Mouse (Mus musculus) midbrain, embryonic 15.5 days (tissue): Measurements from ENCODE around the gene Erbb2. TPM values are rescaled to one million over a fixed set of nuclear protein-coding genes. Genes with fewer than 3 reads are reported as not detected.
A peak's percentile ranks its signal among the peaks of the same experiment; 100 is the strongest.

Experiments used
- ATAC-seq: fragments of 200-750 bp; cut with Nextera tagmentation; replicated peaks from 2 replicates; pipeline ENCODE4 v1.8.0; 2017; ENCODE audit warnings: moderate TSS enrichment
- H3K27ac ChIP-seq: fragments of 300-500 bp; sonication (generic); 2 replicates; pipeline ENCODE4 v1.5.1; 2015; ENCODE audit warnings: mild to moderate bottlenecking, inconsistent platforms
- H3K27me3 ChIP-seq: fragments of 300-500 bp; sonication (generic); replicated peaks from 2 replicates; pipeline ENCODE4 v1.6.1; 2015; ENCODE audit warnings: inconsistent platforms
- H3K36me3 ChIP-seq: fragments of 300-500 bp; sonication (generic); replicated peaks from 2 replicates; pipeline ENCODE4 v1.6.1; 2015; ENCODE audit warnings: inconsistent platforms
- H3K4me1 ChIP-seq: fragments of 300-500 bp; sonication (generic); 2 replicates; pipeline ENCODE4 v1.6.1; 2015; ENCODE audit warnings: inconsistent platforms
- H3K4me2 ChIP-seq: fragments of 300-500 bp; sonication (generic); 2 replicates; pipeline ENCODE4 v1.6.1; 2015; ENCODE audit warnings: inconsistent platforms, mild to moderate bottlenecking, moderate library complexity
- H3K4me3 ChIP-seq: fragments of 300-500 bp; sonication (generic); 2 replicates; pipeline ENCODE4 v1.5.1; 2015; ENCODE audit warnings: mild to moderate bottlenecking, inconsistent platforms
- H3K9ac ChIP-seq: fragments of 300-500 bp; sonication (generic); 2 replicates; pipeline ENCODE4 v1.6.1; 2015; ENCODE audit warnings: mild to moderate bottlenecking, inconsistent platforms
- H3K9me3 ChIP-seq: fragments of 300-500 bp; sonication (generic); 2 replicates; pipeline ENCODE4 v1.6.1; 2016; ENCODE audit warnings: inconsistent platforms
- WGBS: fragments of 180-500 bp; shearing (Covaris S2); methylation state at CpG from one replicate; pipeline ENCODE4 v1.1.7; 2015; ENCODE audit warnings: mixed read lengths; 5-methylcytosine and 5-hydroxymethylcytosine counted together
- polyA plus RNA-seq: library from polyadenylated mRNA; unstranded; fragments of >200 nt; fragmentation: Nextera tagmentation; extraction: Ambion mirVana; gene quantifications from 2 replicates; pipeline ENCODE4 v1.2.1, GENCODE M21; 2015

Gene Erbb2
- polyA plus RNA-seq, 1 experiment from 2014 or later, result 6.8 TPM

DNA sequence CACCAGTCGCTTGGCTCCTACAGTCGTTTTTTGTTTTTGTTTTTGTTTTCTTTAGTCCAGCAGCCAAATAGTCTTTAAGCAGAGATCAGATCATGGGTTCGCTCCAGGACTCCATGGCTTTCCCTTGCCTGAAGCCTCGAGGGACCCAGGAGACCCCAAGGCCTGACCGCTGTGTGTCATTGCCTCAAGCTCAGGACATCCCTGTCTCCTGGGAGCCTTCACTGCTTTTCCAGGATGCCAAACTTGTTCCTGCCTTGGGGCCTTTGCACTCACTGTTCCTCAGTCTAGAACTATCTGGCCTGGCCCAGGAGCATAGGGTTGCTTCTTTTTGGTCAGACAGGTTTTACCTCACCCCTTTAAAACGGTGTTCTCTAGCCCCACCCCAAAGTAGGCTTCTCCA is 5.6 kb upstream of the Erbb2 start:
- ATAC-seq, result no peak
- H3K27ac ChIP-seq, result no peak overlapping the region
- peaks cover 5% of the 10 kb centered on the region; the same call in 1 of the 2 replicates for H3K4me1 ChIP-seq
- H3K4me3 ChIP-seq, result no peak overlapping the region
- H3K9ac ChIP-seq, result no peak overlapping the region
- WGBS, result 78% methylated on average over 6 of the region's 6 CpGs
- H3K4me2 ChIP-seq, result no peak overlapping the region
- H3K27me3 ChIP-seq, result peaks cover 14% of the 10 kb centered on the region
- no peaks in the 10 kb centered on the region for H3K9me3 ChIP-seq
- no peaks in the 10 kb centered on the region for H3K36me3 ChIP-seq

DNA sequence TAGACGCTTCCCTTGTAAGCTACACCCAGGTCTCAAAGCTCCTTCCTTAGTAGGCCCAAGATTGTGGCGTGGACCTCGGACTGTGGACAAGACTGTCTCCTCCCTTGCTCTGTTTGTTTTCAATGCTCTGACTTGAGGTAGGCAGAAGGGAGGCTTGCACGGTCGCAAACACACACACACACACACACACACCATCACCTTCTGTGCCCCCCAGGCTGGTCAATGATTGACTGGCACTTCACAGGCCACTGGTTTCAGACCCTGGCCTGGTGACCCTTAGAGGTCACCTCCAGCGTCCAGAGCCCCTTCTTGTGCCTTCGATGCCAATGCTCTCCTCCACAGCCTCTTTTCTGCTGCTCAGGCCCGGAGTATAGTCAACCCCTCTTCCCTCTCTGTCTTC is 3.4 kb upstream of the Erbb2 start:
- Histone ChIP-seq H3K4me2 (no peak overlapping the region), H3K4me3 (no peak overlapping the region), H3K9me3 (no peaks in the 10 kb centered on the region), H3K9ac (no peak overlapping the region), H3K27me3 (peaks cover 26% of the 10 kb centered on the region), H3K27ac (no peak overlapping the region), H3K4me1 (peaks cover 20% of the 10 kb centered on the region), H3K36me3 (no peaks in the 10 kb centered on the region)
- no peak for ATAC-seq
- WGBS, result 55% methylated on average over 8 of the region's 8 CpGs

DNA sequence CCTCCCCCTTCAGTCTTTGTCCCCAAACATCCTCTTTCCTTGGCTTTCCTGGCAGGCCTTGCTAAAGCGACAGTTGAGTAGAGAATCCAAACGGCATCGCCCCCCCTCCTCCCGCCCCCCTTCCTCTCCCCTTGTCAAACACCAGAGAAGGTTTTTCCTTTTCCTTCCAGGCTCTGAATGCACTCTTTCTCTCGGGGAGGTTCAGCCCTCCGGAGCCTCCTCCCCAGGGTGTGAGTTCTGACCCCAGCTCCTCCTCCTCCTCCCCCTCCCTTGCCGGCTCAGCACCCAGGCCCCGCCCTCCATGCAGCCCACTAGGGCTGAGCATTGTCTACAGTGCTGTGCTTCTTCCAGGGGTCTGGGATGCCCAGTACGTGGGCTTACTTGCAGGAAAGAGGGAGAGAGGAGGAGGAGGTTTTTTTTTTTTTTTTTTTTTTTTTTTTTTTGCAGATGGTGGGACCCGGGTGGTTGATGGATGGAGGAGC is 2.9 kb upstream of the Erbb2 start:
- H3K9ac ChIP-seq, result no peak overlapping the region
- ATAC-seq, result no peak
- H3K4me3 ChIP-seq, result no peak overlapping the region
- H3K36me3 ChIP-seq, result no peaks in the 10 kb centered on the region
- H3K27ac ChIP-seq, result no peak overlapping the region
- peaks cover 25% of the 10 kb centered on the region for H3K27me3 ChIP-seq
- WGBS, result 1% methylated on average over 9 of the region's 10 CpGs
- H3K4me1 ChIP-seq, result peaks cover 22% of the 10 kb centered on the region
- no peak overlapping the region; the same call in 1 of the 2 replicates for H3K4me2 ChIP-seq
- no peaks in the 10 kb centered on the region for H3K9me3 ChIP-seq

DNA sequence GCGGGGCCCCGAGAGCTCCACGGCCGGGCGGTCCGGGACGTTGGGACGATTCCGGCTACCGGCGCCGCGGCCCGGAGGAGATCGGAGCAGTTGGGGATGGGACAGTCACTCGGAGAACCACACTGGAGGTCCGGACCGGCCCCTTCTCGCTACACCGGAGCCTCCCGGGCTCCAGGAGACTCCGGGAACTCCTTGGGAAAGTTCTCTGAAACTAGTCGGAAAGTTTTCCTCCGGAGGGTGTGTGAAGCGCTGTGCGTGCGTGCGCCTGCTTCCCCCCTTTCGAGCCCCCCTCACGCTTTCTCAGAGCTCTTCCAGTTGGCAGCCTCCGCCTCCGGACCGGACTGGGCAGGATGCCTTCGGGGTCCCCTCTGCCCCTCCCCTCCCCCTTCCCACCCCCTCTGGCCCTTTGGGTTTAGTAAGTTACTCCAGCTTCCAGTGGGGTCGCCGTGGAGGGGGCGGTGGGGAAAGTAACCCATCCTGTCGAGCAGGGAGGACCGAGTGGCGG is 579 bp downstream of the Erbb2 start:
- Histone ChIP-seq H3K4me2 (peak overlapping the region; percentile 99), H3K9ac (peak overlapping the region; percentile 58), H3K4me3 (peak overlapping the region; percentile 59), H3K27me3 (peaks cover 25% of the 10 kb centered on the region), H3K27ac (peak overlapping the region; percentile 74), H3K4me1 (peaks cover 22% of the 10 kb centered on the region), H3K36me3 (no peaks in the 10 kb centered on the region), H3K9me3 (no peaks in the 10 kb centered on the region)
- ATAC-seq, result 0 out of 2 replicates have a peak, but pooled peaks have one; percentile 42
- WGBS, result under 1% methylated on average over 40 of the region's 40 CpGs

DNA sequence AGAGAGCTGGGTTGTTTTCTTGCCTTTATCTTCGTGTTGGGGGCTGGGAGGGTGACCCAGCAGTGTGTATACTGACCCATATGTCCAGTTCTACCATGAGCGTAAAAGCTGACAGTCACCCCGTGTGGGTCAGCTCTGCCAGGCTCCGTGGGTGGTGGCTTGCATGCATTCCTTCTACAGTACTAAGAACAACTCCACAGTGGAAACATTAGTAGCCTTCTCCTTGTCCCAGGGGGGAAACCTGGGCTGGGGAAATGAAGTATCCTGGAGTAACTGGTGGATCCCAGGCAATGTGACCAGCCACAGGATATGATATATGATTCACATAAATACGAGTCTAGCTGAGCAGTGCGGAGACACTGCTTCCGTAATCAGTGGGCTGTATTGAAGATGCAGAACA is 1.5 kb downstream of the Erbb2 start:
- ATAC-seq, result no peak
- peaks cover 25% of the 10 kb centered on the region for H3K27me3 ChIP-seq
- 26% methylated on average over 7 of the region's 7 CpGs for WGBS
- peak overlapping the region; percentile 59; the same call in 1 of the 2 replicates for H3K4me3 ChIP-seq
- no peaks in the 10 kb centered on the region for H3K36me3 ChIP-seq
- no peaks in the 10 kb centered on the region for H3K9me3 ChIP-seq
- no peak overlapping the region for H3K9ac ChIP-seq
- peaks cover 22% of the 10 kb centered on the region for H3K4me1 ChIP-seq
- peak overlapping the region; percentile 99 for H3K4me2 ChIP-seq
- no peak overlapping the region for H3K27ac ChIP-seq

DNA sequence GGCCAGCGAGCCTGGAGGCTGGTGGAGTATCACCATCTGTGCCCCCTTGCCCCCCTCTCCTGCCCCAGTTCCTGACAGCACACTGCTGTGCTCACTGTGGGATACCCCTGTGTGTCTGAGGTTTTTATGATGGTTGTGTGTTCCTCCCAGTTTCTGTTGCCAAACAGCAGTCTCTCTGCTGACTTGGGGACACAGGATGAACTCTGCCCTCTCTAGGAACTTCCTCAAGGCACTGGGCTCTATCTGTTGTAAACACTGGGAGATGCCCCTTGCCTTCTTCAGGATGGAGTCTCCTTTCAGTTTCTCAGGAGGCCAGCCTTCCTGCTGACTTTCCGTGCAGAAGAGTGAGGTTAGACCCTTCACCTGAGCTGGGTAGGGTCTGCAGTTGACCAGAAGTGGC is 1.9 kb downstream of the Erbb2 start:
- 38% methylated on average over 2 of the region's 2 CpGs for WGBS

DNA sequence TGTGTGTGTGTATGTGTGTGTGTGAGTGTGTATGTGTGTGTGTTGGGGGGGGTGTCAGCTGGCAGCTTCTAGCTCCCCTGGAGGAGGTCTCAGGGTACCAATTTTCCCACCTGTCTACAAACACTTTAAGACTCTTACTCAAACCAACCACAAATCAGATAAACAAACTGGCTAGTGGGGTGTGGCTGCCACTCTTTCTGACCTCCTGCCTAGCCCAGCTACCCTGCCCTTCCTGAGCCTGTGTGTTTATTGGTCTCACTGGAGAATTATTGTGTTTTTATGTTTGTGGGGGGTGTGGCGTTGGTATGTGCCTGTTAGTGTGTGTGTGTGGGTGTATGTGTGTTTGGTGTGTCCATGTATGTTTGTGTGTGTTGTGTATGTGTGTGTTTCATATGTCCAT is 4.8 kb downstream of the Erbb2 start:
- Histone ChIP-seq H3K4me1 (peaks cover 15% of the 10 kb centered on the region), H3K9ac (no peak overlapping the region), H3K9me3 (no peaks in the 10 kb centered on the region), H3K4me3 (no peak overlapping the region), H3K27ac (no peak overlapping the region), H3K27me3 (peaks cover 11% of the 10 kb centered on the region), H3K4me2 (no peak overlapping the region), H3K36me3 (no peaks in the 10 kb centered on the region)
- ATAC-seq, result no peak
- WGBS, result 81% methylated on average over 1 of the region's 1 CpGs

More for the DNA sequence above, 1.9 kb downstream of the Erbb2 start:
- Histone ChIP-seq H3K4me3 (0 out of 2 replicates have a peak overlapping the region, but pooled peaks have one; percentile 59), H3K9ac (no peak overlapping the region), H3K36me3 (no peaks in the 10 kb centered on the region), H3K27me3 (peaks cover 25% of the 10 kb centered on the region), H3K4me1 (peaks cover 20% of the 10 kb centered on the region), H3K27ac (no peak overlapping the region), H3K4me2 (peak overlapping the region; percentile 99; the same call in 1 of the 2 replicates), H3K9me3 (no peaks in the 10 kb centered on the region)
- no peak for ATAC-seq

DNA sequence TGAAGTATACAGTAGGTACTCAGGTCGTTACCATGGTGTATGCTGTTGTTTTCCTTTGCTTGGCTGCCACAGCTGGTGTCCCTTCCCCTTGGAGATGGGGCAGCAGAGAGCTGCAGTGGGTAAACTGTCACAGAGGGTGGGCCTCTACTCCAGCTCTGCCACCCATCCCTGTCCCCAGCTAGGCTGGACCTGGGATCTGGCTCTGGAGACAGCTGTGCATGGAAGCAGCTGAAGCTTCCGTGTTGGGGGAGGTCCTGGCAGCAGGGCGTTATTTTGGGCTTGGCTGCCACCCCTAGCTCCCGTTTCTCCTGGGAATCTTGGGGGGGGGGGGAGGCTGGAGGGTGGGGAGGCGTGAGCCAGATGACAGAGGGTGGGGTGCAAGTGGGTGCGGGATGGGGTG is 6.0 kb downstream of the Erbb2 start:
- ATAC-seq, result no peak
- peaks cover 3% of the 10 kb centered on the region; the same call in 1 of the 2 replicates for H3K27me3 ChIP-seq
- H3K27ac ChIP-seq, result no peak overlapping the region
- no peak overlapping the region for H3K4me2 ChIP-seq
- peaks cover 5% of the 10 kb centered on the region; the same call in 1 of the 2 replicates for H3K4me1 ChIP-seq
- no peak overlapping the region for H3K9ac ChIP-seq
- no peaks in the 10 kb centered on the region for H3K9me3 ChIP-seq
- no peak overlapping the region for H3K4me3 ChIP-seq
- H3K36me3 ChIP-seq, result no peaks in the 10 kb centered on the region
- 75% methylated on average over 5 of the region's 6 CpGs for WGBS

DNA sequence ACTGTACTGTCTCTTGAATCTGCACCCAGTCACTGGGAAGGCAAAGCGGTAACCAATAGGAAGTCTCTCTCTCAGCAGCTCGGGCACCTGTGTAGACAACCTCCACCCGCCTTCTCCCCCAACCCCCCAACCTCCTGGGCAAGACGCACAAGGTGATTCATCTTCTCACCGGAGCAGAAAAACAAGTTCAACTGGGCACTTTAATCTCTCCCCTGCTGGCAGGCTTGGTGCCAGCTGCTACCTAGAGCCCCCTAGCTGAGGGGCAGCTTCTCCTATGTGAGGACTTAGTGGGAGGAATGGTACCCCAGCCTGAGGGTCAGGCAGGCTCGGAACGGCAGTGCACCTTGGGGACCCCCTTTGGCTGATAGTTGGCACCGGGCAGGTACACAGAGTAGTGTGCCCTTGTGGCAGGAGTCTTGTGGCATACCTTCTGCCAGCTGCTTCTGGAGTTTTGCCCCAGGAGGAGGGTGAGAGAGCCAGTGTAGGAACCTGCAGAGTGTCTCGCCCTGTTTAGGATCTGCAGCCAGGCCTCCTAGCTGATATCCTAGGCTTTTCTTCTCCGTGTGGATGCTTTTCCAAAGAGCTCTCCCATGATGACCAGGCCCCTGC is 6.8 kb downstream of the Erbb2 start:
- Histone ChIP-seq H3K36me3 (no peaks in the 10 kb centered on the region), H3K9ac (no peak overlapping the region), H3K4me2 (no peak overlapping the region), H3K27me3 (no peaks in the 10 kb centered on the region; the same call in 1 of the 2 replicates), H3K4me1 (peaks cover under 1% of the 10 kb centered on the region; the same call in 1 of the 2 replicates), H3K9me3 (no peaks in the 10 kb centered on the region), H3K4me3 (no peak overlapping the region), H3K27ac (no peak overlapping the region)
- 80% methylated on average over 10 of the region's 10 CpGs for WGBS
- no peak for ATAC-seq

DNA sequence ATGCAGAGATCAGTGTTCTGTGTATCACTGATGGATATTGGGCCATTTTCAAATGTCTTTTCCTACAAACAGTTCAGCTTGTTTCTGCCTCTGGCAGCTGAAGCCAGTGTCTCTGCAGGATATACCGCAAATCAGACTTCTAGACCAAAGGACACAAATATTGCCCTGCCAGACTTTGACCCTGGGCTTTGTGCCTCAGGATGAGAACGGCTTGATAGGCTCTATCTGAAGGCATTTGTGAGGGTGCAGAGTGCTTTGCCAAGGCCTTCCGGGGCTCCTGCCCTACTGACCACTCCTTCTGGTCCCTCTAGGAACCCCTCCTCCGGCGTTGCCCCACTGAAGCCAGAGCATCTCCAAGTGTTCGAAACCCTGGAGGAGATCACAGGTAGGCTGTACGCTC is 14.3 kb downstream of the Erbb2 start:
- no peak overlapping the region for H3K4me2 ChIP-seq
- no peak overlapping the region for H3K27ac ChIP-seq
- 94% methylated on average over 7 of the region's 7 CpGs for WGBS
- H3K4me1 ChIP-seq, result no peaks in the 10 kb centered on the region
- H3K4me3 ChIP-seq, result no peak overlapping the region
- H3K9me3 ChIP-seq, result no peaks in the 10 kb centered on the region
- no peaks in the 10 kb centered on the region for H3K36me3 ChIP-seq
- ATAC-seq, result no peak
- no peaks in the 10 kb centered on the region for H3K27me3 ChIP-seq
- no peak overlapping the region for H3K9ac ChIP-seq

DNA sequence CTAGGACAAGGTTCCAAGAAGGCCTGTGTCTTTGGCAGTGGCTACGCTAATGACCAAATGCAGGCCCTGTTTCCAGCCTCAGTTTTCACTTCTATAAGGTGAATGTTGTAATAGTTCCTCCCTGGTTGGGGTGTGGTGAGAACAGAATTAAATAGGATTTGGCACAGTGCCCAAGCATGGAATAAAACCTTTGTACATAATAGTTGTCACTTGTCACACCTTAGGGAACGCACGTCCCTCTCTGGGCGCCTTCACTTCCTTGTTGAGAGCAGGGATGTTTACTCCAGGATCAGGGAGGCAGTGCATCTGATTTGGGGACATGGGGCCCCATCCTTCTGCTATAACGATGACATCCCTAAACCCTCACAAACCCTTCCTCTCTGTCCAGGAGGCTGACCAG is 16.2 kb downstream of the Erbb2 start:
- no peak overlapping the region for H3K27ac ChIP-seq
- ATAC-seq, result no peak
- H3K36me3 ChIP-seq, result no peaks in the 10 kb centered on the region
- no peaks in the 10 kb centered on the region for H3K27me3 ChIP-seq
- 77% methylated on average over 5 of the region's 5 CpGs for WGBS
- no peaks in the 10 kb centered on the region for H3K9me3 ChIP-seq
- H3K4me3 ChIP-seq, result no peak overlapping the region
- no peak overlapping the region for H3K9ac ChIP-seq
- no peak overlapping the region for H3K4me2 ChIP-seq
- no peaks in the 10 kb centered on the region for H3K4me1 ChIP-seq

DNA sequence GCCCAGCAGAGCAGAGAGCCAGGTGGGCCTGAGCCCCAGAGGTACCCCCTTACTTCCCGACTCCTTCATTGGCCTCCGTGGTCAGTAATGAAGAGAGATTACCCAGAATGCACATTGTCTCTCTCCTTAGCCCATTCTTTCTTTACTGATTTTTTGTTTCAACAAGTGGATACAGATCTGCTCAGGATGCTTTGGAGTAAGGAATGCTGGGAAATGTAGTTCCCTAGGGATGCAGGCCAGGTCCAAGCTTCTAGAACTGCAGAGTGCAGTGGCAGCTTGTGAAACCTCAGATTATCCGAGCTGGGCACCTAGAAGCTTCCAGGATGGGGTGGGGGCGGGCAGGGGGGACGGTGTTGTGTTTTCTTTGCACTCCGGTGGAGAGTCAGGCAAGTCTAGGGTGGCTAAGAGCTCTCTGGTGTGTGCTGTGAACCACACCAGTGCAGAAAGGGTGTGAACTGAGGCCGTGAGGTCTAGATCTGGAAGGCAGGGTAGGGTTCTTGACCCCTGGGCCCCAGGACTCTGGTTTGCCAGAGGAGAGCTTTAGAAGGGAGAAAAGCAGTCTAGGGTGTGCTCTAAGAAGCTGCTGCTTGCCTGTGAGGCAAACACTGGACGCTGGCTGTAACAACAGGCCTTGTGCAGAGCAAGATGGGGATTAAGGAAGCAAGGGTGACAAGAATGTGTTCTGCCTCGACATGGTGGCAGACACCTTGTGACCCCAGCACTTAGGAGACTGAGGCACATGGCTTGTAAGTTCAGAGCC is 19.7 kb downstream of the Erbb2 start:
- Histone ChIP-seq H3K4me3 (no peak overlapping the region), H3K27ac (no peak overlapping the region), H3K36me3 (no peaks in the 10 kb centered on the region), H3K9ac (no peak overlapping the region), H3K4me2 (no peak overlapping the region), H3K27me3 (no peaks in the 10 kb centered on the region), H3K4me1 (no peaks in the 10 kb centered on the region), H3K9me3 (no peaks in the 10 kb centered on the region)
- 80% methylated on average over 9 of the region's 9 CpGs for WGBS
- no peak for ATAC-seq
